Mouse (Mus musculus) intestine, embryonic 15.5 days (tissue): ENCODE measurements around the gene Nwd2. TPM values are rescaled to one million over a fixed set of nuclear protein-coding genes. Genes with fewer than 3 reads are reported as not detected.

Source experiments
- ATAC-seq: fragments of 200-750 bp; cut with Nextera tagmentation; 2 replicates; pipeline ENCODE4 v1.8.0; 2017; ENCODE audit warnings: moderate TSS enrichment, moderate library complexity
- H3K27ac ChIP-seq: fragments of 300-500 bp; sonication (generic); 2 replicates; pipeline ENCODE4 v1.5.1; 2015; ENCODE audit warnings: mild to moderate bottlenecking, inconsistent platforms
- H3K27me3 ChIP-seq: fragments of 300-500 bp; sonication (generic); replicated peaks from 2 replicates; pipeline ENCODE4 v1.6.1; 2015; ENCODE audit warnings: inconsistent platforms
- H3K36me3 ChIP-seq: fragments of 300-500 bp; sonication (generic); 2 replicates; pipeline ENCODE4 v1.6.1; 2015; ENCODE audit warnings: inconsistent platforms
- H3K4me1 ChIP-seq: fragments of 300-500 bp; sonication (generic); replicated peaks from 2 replicates; pipeline ENCODE4 v1.6.1; 2015; ENCODE audit warnings: inconsistent platforms
- H3K4me2 ChIP-seq: fragments of 300-500 bp; sonication (generic); replicated peaks from 2 replicates; pipeline ENCODE4 v1.6.1; 2015; ENCODE audit warnings: mild to moderate bottlenecking, inconsistent platforms
- H3K4me3 ChIP-seq: fragments of 300-500 bp; sonication (generic); replicated peaks from 2 replicates; pipeline ENCODE4 v1.5.1; 2015; ENCODE audit warnings: inconsistent platforms
- H3K9ac ChIP-seq: fragments of 300-500 bp; sonication (generic); 2 replicates; pipeline ENCODE4 v1.6.1; 2015; ENCODE audit warnings: inconsistent platforms
- H3K9me3 ChIP-seq: fragments of 300-500 bp; sonication (generic); 2 replicates; pipeline ENCODE4 v1.6.1; 2016; ENCODE audit warnings: inconsistent platforms
- WGBS: fragments of 180-500 bp; shearing (Covaris S2); methylation state at CpG from one replicate; pipeline ENCODE4 v1.1.7; 2015; 5-methylcytosine and 5-hydroxymethylcytosine counted together
- polyA plus RNA-seq: library from polyadenylated mRNA; unstranded; fragments of >200 nt; fragmentation: Nextera tagmentation; extraction: Ambion mirVana; gene quantifications from 2 replicates; pipeline ENCODE4 v1.2.1, GENCODE M21; 2015

Gene Nwd2
- polyA plus RNA-seq, 1 experiment from 2014 or later = 0.30 TPM

DNA sequence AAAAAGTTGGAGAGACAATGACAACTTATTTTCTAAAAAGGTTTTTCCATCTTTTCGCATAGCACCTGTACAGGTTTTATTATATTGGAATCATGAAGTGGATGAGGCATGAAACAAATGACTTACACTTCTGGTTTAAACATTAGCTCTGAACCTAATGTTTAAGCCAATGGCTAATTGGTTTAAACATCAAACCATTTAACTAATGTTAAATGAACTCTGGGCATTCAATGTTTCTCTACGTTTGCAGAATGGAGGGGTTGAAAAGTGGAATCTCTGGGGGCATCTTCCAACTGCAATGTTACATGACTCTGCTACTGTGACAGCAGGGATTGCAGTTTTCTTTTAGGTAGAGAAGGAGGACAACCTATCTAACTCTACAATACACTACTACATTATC lies 27.0 kb downstream of the Nwd2 start:
- no peak overlapping the region for H3K4me2 ChIP-seq
- H3K36me3 ChIP-seq = no peaks in the 10 kb centered on the region
- H3K4me3 ChIP-seq = no peak overlapping the region
- no peak overlapping the region for H3K27ac ChIP-seq
- no peaks in the 10 kb centered on the region for H3K4me1 ChIP-seq
- WGBS = 70% methylated on average over 2 of the region's 2 CpGs
- no peak for ATAC-seq
- H3K9me3 ChIP-seq = no peaks in the 10 kb centered on the region
- no peaks in the 10 kb centered on the region for H3K27me3 ChIP-seq
- H3K9ac ChIP-seq = no peak overlapping the region

- no peak overlapping the region for H3K9ac ChIP-seq
- no peak overlapping the region for H3K4me3 ChIP-seq
- ATAC-seq = no peak
- H3K36me3 ChIP-seq = no peaks in the 10 kb centered on the region
- H3K27me3 ChIP-seq = no peaks in the 10 kb centered on the region
- H3K27ac ChIP-seq = no peak overlapping the region
- no peaks in the 10 kb centered on the region for H3K9me3 ChIP-seq
- WGBS = 77% methylated on average over 1 of the region's 1 CpGs
- no peak overlapping the region for H3K4me2 ChIP-seq
- no peaks in the 10 kb centered on the region for H3K4me1 ChIP-seq
Measured at GRCm38 (mm10) chr5:63689084-63689483, 40.2 kb downstream of the Nwd2 start.

GRCm38 (mm10) chr5:63696784-63697183 lies 47.9 kb downstream of the Nwd2 start:
- H3K9ac ChIP-seq = no peak overlapping the region
- H3K36me3 ChIP-seq = no peaks in the 10 kb centered on the region
- WGBS = 76% methylated on average over 2 of the region's 2 CpGs
- H3K4me2 ChIP-seq = no peak overlapping the region
- no peak overlapping the region for H3K4me3 ChIP-seq
- no peak overlapping the region for H3K27ac ChIP-seq
- ATAC-seq = no peak
- H3K9me3 ChIP-seq = no peaks in the 10 kb centered on the region
- no peaks in the 10 kb centered on the region for H3K27me3 ChIP-seq
- H3K4me1 ChIP-seq = no peaks in the 10 kb centered on the region

DNA sequence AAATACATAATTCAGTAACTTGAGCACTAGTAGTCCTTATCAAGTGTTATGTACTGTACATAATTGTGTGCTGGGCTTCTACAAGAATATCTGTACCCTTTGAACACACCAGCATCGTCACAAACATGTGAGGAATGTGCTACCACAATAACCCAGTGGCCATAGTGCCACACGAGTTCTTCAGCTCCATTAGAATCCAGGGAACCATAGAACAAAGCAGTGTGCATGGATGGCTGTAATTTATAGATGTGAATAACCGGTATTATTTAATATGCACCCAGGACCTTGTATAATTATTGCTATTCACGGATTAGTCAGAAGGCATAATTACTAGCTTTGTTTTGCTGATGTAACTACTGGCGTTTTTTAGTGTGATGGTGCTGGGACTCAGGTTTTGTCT lies 48.3 kb downstream of the Nwd2 start:
- Histone ChIP-seq H3K27ac (no peak overlapping the region), H3K9ac (no peak overlapping the region), H3K36me3 (no peaks in the 10 kb centered on the region), H3K4me2 (no peak overlapping the region), H3K4me1 (no peaks in the 10 kb centered on the region), H3K27me3 (no peaks in the 10 kb centered on the region), H3K9me3 (no peaks in the 10 kb centered on the region), H3K4me3 (no peak overlapping the region)
- WGBS = 75% methylated on average over 5 of the region's 5 CpGs
- no peak for ATAC-seq

- no peak for ATAC-seq
- Histone ChIP-seq H3K4me1 (no peaks in the 10 kb centered on the region), H3K4me2 (no peak overlapping the region), H3K4me3 (no peak overlapping the region), H3K36me3 (no peaks in the 10 kb centered on the region), H3K27me3 (no peaks in the 10 kb centered on the region), H3K9ac (no peak overlapping the region), H3K27ac (no peak overlapping the region), H3K9me3 (no peaks in the 10 kb centered on the region)
- WGBS = 78% methylated on average over 3 of the region's 3 CpGs
Measured at GRCm38 (mm10) chr5:63728955-63729354, 80.1 kb downstream of the Nwd2 start.

DNA sequence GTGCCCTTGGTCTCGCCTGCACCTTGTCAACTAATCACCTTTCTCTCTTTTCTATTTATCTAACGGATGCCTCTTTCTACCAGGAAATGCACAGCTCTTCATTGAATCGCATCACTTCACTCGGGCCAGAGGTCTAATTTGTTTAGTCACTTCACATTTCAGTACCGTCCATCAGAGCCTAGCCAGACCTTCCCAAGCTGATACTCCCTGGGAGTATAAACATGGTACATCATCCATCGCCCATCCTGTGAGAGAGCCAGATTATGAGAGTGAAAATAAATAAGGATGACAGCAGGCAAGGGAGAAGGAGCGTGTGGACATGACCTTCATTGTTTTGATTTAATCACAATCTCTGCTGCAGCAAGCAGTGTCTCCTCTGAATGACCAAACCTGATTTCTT lies 86.6 kb downstream of the Nwd2 start:
- Histone ChIP-seq H3K27me3 (no peaks in the 10 kb centered on the region), H3K9me3 (no peaks in the 10 kb centered on the region), H3K4me1 (no peaks in the 10 kb centered on the region), H3K36me3 (no peaks in the 10 kb centered on the region), H3K4me3 (no peak overlapping the region), H3K9ac (no peak overlapping the region), H3K4me2 (no peak overlapping the region), H3K27ac (no peak overlapping the region)
- WGBS = 37% methylated on average over 7 of the region's 7 CpGs
- ATAC-seq = no peak

DNA sequence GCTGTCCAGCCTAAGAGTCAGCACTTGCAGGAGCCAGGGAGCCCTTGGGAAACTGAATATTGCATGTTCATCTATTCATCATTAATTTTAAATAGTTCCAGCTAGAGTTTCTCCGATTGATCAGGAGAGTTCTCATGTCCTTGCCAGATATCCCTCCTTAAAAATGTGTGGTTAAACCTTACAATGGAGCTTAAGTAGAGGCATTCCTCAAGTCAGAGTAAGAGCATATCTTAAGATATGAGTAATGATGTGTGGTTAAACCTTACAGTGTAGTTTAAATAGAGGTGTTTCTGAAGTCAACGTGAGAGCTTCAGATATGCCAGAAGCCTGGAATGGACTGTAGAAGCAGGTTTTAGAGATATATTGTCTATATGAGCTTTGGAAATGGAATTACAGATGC lies 94.5 kb downstream of the Nwd2 start:
- Histone ChIP-seq H3K4me3 (no peak overlapping the region), H3K4me1 (no peaks in the 10 kb centered on the region), H3K27me3 (no peaks in the 10 kb centered on the region), H3K27ac (no peak overlapping the region), H3K9me3 (no peaks in the 10 kb centered on the region), H3K9ac (no peak overlapping the region), H3K4me2 (no peak overlapping the region), H3K36me3 (no peaks in the 10 kb centered on the region)
- ATAC-seq = no peak
- 81% methylated on average over 2 of the region's 2 CpGs for WGBS

GRCm38 (mm10) chr5:63748299-63748698 lies 99.4 kb downstream of the Nwd2 start:
- Histone ChIP-seq H3K4me2 (no peak overlapping the region), H3K27me3 (no peaks in the 10 kb centered on the region), H3K4me1 (no peaks in the 10 kb centered on the region), H3K27ac (no peak overlapping the region), H3K9me3 (no peaks in the 10 kb centered on the region), H3K9ac (no peak overlapping the region), H3K4me3 (no peak overlapping the region), H3K36me3 (no peaks in the 10 kb centered on the region)
- 66% methylated on average over 2 of the region's 2 CpGs for WGBS
- ATAC-seq = no peak

DNA sequence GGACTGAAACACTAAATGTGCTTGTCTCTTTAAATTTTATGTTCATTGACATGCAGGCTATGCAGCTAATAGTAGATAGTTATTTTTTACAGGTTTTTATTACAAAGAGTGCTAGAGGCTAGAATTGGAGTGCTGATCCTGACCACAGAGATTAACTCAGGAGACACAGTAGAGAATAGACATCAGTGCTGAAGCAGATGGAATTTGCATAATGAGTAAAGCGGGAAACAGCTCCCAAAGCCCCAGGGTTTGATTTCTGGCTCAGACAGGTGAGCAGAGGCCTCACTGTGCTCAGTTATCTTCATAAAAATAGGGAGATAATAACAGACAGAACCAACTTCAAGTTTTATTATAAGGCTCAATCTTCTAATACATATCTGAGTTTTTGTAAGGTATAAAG lies 99.9 kb downstream of the Nwd2 start:
- Histone ChIP-seq H3K9ac (no peak overlapping the region), H3K4me3 (no peak overlapping the region), H3K27ac (no peak overlapping the region), H3K36me3 (no peaks in the 10 kb centered on the region), H3K27me3 (no peaks in the 10 kb centered on the region), H3K4me1 (no peaks in the 10 kb centered on the region), H3K4me2 (no peak overlapping the region), H3K9me3 (no peaks in the 10 kb centered on the region)
- WGBS = 80% methylated on average over 1 of the region's 1 CpGs
- no peak for ATAC-seq

DNA sequence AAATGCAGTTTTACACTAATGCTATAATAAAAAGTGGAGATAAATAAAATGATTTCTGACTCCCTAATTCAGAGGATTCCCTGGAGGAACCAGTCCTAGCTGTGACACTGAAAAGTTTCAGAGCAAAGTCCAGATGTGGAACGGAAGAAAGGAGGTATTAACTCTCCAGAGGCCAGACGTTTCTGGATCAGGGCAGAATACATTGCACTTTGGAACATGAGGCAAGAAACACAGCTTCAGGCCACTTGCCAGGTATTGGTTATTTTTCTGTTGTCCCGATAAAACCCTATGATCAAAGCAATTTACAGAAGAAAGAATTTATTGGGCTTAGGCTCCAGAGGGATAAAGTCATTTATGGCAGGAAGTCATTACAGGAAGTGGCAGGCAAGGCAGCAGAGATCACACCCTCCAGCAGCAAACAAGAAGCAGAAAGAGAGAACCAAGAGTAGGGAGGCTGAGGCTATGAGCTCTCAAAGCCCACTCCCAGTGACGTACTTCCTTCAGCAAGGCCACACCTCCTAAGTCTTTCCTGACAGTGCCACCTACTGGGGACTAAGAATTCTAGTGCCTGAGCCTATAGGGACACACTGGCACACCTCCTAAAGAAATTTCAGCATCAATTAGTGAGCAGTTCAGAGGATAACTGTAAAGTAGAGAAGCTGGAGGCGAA lies 106.3 kb downstream of the Nwd2 start:
- no peak overlapping the region for H3K4me3 ChIP-seq
- H3K9me3 ChIP-seq = no peaks in the 10 kb centered on the region
- no peak overlapping the region for H3K4me2 ChIP-seq
- no peak overlapping the region for H3K9ac ChIP-seq
- H3K27me3 ChIP-seq = no peaks in the 10 kb centered on the region
- no peaks in the 10 kb centered on the region for H3K4me1 ChIP-seq
- peak; percentile 85 for ATAC-seq
- no peaks in the 10 kb centered on the region for H3K36me3 ChIP-seq
- H3K27ac ChIP-seq = no peak overlapping the region
- WGBS = 55% methylated on average over 5 of the region's 5 CpGs

DNA sequence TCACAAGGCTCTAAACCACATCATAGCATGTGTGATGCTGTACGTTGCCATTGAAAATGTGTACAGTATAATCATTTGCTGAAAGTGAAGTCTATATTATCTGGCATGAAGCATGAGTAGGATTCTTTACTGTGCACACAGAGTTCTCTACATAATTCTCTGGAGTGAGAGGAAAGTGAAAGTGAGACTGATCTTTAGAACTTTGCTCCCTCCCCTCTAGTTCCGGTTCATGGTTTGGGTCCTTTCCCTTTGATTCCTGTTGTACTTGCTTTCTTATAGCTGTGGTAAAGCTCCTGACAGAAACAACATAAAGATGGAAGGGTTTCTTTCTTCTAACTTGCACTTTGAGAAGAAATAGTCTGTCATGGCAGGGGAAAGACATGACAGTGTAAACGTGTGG lies 107.0 kb downstream of the Nwd2 start:
- no peak for ATAC-seq
- Histone ChIP-seq H3K36me3 (no peaks in the 10 kb centered on the region), H3K27ac (no peak overlapping the region), H3K4me1 (no peaks in the 10 kb centered on the region), H3K4me2 (no peak overlapping the region), H3K9ac (no peak overlapping the region), H3K27me3 (no peaks in the 10 kb centered on the region), H3K9me3 (no peaks in the 10 kb centered on the region), H3K4me3 (no peak overlapping the region)
- 74% methylated on average over 3 of the region's 3 CpGs for WGBS

DNA sequence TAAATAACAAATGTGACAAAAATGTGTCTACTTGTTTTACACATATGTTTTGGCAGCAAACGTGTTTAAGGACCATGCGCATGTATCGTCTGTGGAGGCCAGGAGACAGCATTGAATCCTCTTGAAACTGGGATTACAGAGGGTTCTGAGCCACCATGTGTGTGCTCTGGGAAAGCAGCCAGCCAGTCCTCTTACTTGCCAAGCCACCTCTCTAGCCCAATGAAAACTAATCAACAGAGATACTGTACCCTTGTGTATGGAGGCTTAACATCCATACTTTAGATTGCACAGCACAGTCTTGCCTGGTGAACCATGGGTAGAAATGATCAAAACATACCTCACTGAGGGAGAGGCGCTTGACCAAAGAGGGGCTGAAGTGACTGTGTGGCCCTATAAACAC lies 117.0 kb downstream of the Nwd2 start:
- no peak overlapping the region for H3K4me3 ChIP-seq
- H3K36me3 ChIP-seq = no peaks in the 10 kb centered on the region
- no peak overlapping the region for H3K9ac ChIP-seq
- 93% methylated on average over 4 of the region's 4 CpGs for WGBS
- H3K9me3 ChIP-seq = no peaks in the 10 kb centered on the region
- no peak overlapping the region for H3K27ac ChIP-seq
- no peaks in the 10 kb centered on the region for H3K27me3 ChIP-seq
- no peak for ATAC-seq
- no peak overlapping the region for H3K4me2 ChIP-seq
- H3K4me1 ChIP-seq = no peaks in the 10 kb centered on the region

GRCm38 (mm10) chr5:63766715-63767114 lies 117.8 kb downstream of the Nwd2 start:
- Histone ChIP-seq H3K9me3 (no peaks in the 10 kb centered on the region), H3K36me3 (no peaks in the 10 kb centered on the region), H3K4me2 (no peak overlapping the region), H3K4me1 (no peaks in the 10 kb centered on the region), H3K27me3 (no peaks in the 10 kb centered on the region), H3K9ac (no peak overlapping the region), H3K4me3 (no peak overlapping the region), H3K27ac (no peak overlapping the region)
- ATAC-seq = 0 out of 2 replicates have a peak, but pooled peaks have one; percentile 41
- 39% methylated on average over 6 of the region's 6 CpGs for WGBS
